18 mouse cellular contexts compared by ENCODE assay signal in the genomic region with DNA sequence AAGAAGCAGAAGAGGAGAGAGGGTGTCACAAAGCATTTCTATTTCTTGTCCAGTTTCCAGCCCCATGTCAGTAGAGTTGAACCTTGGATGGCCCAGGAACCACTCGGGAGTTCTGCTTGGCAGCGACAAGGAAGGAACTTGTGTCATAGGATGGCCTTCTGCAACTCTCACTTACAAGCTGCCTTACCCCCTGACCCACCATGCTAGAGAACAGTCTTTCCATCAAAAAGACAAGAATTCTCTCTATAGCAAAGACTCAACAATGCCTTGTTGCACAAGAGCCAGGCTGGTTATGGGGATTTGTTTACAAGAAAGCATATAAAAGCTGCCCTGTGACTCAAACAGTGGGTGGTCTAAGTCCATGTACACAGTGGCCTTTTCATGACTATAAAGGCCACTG.
"Had no signal": no experiment of that assay in that cellular context is flagged by ENCODE, and none has a peak within 500 bp of the region (broad histone marks: within the 10 kb centered on the region; RNA-seq: fewer than 3 reads in every experiment).

No protein-coding gene starts in this region.

- H3K4me3 ChIP-seq: intestine, embryonic 15.5 days; limb, embryonic 12.5 days; limb, embryonic 15.5 days; stomach, embryonic 15.5 days had no signal

- H3K27ac ChIP-seq: intestine, embryonic 15.5 days; limb, embryonic 12.5 days; limb, embryonic 15.5 days; liver, embryonic 14.5 days; stomach, embryonic 15.5 days had no signal

- H3K4me2 ChIP-seq: intestine, embryonic 15.5 days; limb, embryonic 12.5 days; limb, embryonic 15.5 days; liver, embryonic 11.5 days; midbrain, embryonic 11.5 days; stomach, embryonic 15.5 days had no signal

- H3K4me1 ChIP-seq: intestine, embryonic 15.5 days; limb, embryonic 12.5 days; limb, embryonic 15.5 days; stomach, embryonic 15.5 days had no signal

- H3K9ac ChIP-seq: intestine, embryonic 15.5 days; limb, embryonic 12.5 days; limb, embryonic 15.5 days; liver, embryonic 14.5 days; liver, postnatal 0 days; stomach, embryonic 15.5 days had no signal

- ATAC-seq: intestine, embryonic 15.5 days; liver, postnatal 0 days had no signal

- H3K36me3 ChIP-seq: intestine, embryonic 15.5 days; limb, embryonic 12.5 days; limb, embryonic 15.5 days; stomach, embryonic 15.5 days had no signal

- DNase-seq: kidney, adult 11 months; kidney, adult 9 months; kidney, postnatal 10 days; kidney, postnatal 4 days; left cerebral cortex, postnatal 4 days; liver, postnatal 0 days; lung, postnatal 4 days; midbrain, embryonic 14.5 days; right cerebral cortex, postnatal 14 days; spleen, adult 18-20 months; thymus, postnatal 25 days had no signal

- H3K9me3 ChIP-seq: intestine, embryonic 15.5 days; limb, embryonic 12.5 days; limb, embryonic 15.5 days; stomach, embryonic 15.5 days had no signal

- H3K27me3 ChIP-seq: intestine, embryonic 15.5 days; limb, embryonic 12.5 days; limb, embryonic 15.5 days; stomach, embryonic 15.5 days had no signal
